Mouse (Mus musculus): ENCODE measurements at regions not wholly inside any gene's neighbourhood (a gene's known extent, or its start where the extent isn't known, plus 50 kb on each side); places are given as distances from the start of the nearest gene placed in this dataset.

- Histone ChIP-seq H3K27ac (peak overlapping the region; percentile 13; the same call in 1 of the 2 replicates), H3K9ac (no peak overlapping the region), H3K9me3 (replicated peaks) (no peaks in the 10 kb centered on the region), H3K4me1 (peaks cover 12% of the 10 kb centered on the region), H3K36me3 (no peaks in the 10 kb centered on the region), H3K4me2 (0 out of 2 replicates have a peak overlapping the region, but pooled peaks have one; percentile 7), H3K27me3 (no peaks in the 10 kb centered on the region), H3K4me3 (replicated peaks) (no peak overlapping the region)
- 13% methylated on average over 7 of the region's 7 CpGs for WGBS
- no peak for ATAC-seq (replicated peaks; ENCODE audit: low FRiP score)
Measured at GRCm38 (mm10) chr9:43492236-43493000, 181.8 kb downstream of the Trim29 start.

- Histone ChIP-seq H3K27me3 (no peaks in the 10 kb centered on the region), H3K36me3 (no peaks in the 10 kb centered on the region), H3K9ac (no peak overlapping the region), H3K9me3 (replicated peaks) (no peaks in the 10 kb centered on the region), H3K4me2 (no peak overlapping the region), H3K4me3 (replicated peaks) (no peak overlapping the region), H3K27ac (no peak overlapping the region), H3K4me1 (no peaks in the 10 kb centered on the region)
- WGBS = 70% methylated on average over 13 of the region's 14 CpGs
- no peak for ATAC-seq (replicated peaks; ENCODE audit: low FRiP score)
Measured at GRCm38 (mm10) chr9:43498596-43498995, 187.9 kb downstream of the Trim29 start.

GRCm38 (mm10) chr9:43504270-43504932 lies 193.8 kb downstream of the Trim29 start:
- no peak overlapping the region for H3K9ac ChIP-seq
- no peak for ATAC-seq (replicated peaks; ENCODE audit: low FRiP score)
- 45% methylated on average over 14 of the region's 14 CpGs for WGBS
- no peaks in the 10 kb centered on the region for H3K9me3 ChIP-seq (replicated peaks)
- H3K4me1 ChIP-seq = peaks cover 10% of the 10 kb centered on the region
- H3K36me3 ChIP-seq = no peaks in the 10 kb centered on the region
- H3K4me3 ChIP-seq (replicated peaks) = no peak overlapping the region
- peak overlapping the region; percentile 14; the same call in 1 of the 2 replicates for H3K4me2 ChIP-seq
- no peaks in the 10 kb centered on the region for H3K27me3 ChIP-seq
- peak overlapping the region; percentile 74 for H3K27ac ChIP-seq

GRCm38 (mm10) chr9:43505856-43506255 lies 195.2 kb downstream of the Trim29 start:
- WGBS = 19% methylated on average over 4 of the region's 4 CpGs
- no peak overlapping the region for H3K4me3 ChIP-seq (replicated peaks)

GRCm38 (mm10) chr9:43506276-43506675 lies 195.6 kb downstream of the Trim29 start:
- H3K4me2 ChIP-seq = no peak overlapping the region
- no peaks in the 10 kb centered on the region for H3K27me3 ChIP-seq
- H3K36me3 ChIP-seq = no peaks in the 10 kb centered on the region
- 32% methylated on average over 6 of the region's 6 CpGs for WGBS
- no peak overlapping the region for H3K27ac ChIP-seq
- H3K4me3 ChIP-seq (replicated peaks) = no peak overlapping the region
- no peaks in the 10 kb centered on the region for H3K9me3 ChIP-seq (replicated peaks)
- H3K9ac ChIP-seq = no peak overlapping the region
- peaks cover 10% of the 10 kb centered on the region for H3K4me1 ChIP-seq
- no peak for ATAC-seq (replicated peaks; ENCODE audit: low FRiP score)

More at GRCm38 (mm10) chr9:43505856-43506255, 195.2 kb downstream of the Trim29 start:
- Histone ChIP-seq H3K27ac (no peak overlapping the region), H3K4me1 (peaks cover 10% of the 10 kb centered on the region), H3K27me3 (no peaks in the 10 kb centered on the region), H3K9ac (no peak overlapping the region), H3K9me3 (replicated peaks) (no peaks in the 10 kb centered on the region), H3K4me2 (no peak overlapping the region), H3K36me3 (no peaks in the 10 kb centered on the region)
- ATAC-seq (replicated peaks; ENCODE audit: low FRiP score) = no peak

- no peak for ATAC-seq (replicated peaks; ENCODE audit: low FRiP score)
- WGBS = 72% methylated on average over 6 of the region's 6 CpGs
- no peak overlapping the region for H3K9ac ChIP-seq
Measured at GRCm38 (mm10) chr9:43512806-43513205, 202.2 kb downstream of the Trim29 start.

GRCm38 (mm10) chr9:43514731-43515458 lies 204.2 kb downstream of the Trim29 start:
- Histone ChIP-seq H3K27me3 (no peaks in the 10 kb centered on the region), H3K4me2 (no peak overlapping the region), H3K36me3 (no peaks in the 10 kb centered on the region), H3K4me3 (replicated peaks) (no peak overlapping the region), H3K4me1 (peaks cover 5% of the 10 kb centered on the region; the same call in 1 of the 2 replicates), H3K27ac (no peak overlapping the region), H3K9me3 (replicated peaks) (no peaks in the 10 kb centered on the region), H3K9ac (no peak overlapping the region)
- 74% methylated on average over 16 of the region's 16 CpGs for WGBS
- ATAC-seq (replicated peaks; ENCODE audit: low FRiP score) = no peak

More at GRCm38 (mm10) chr9:43512806-43513205, 202.2 kb downstream of the Trim29 start:
- no peaks in the 10 kb centered on the region for H3K36me3 ChIP-seq
- H3K27ac ChIP-seq = no peak overlapping the region
- H3K4me2 ChIP-seq = no peak overlapping the region
- no peak overlapping the region for H3K4me3 ChIP-seq (replicated peaks)
- H3K27me3 ChIP-seq = no peaks in the 10 kb centered on the region
- no peaks in the 10 kb centered on the region for H3K9me3 ChIP-seq (replicated peaks)
- H3K4me1 ChIP-seq = peaks cover 5% of the 10 kb centered on the region; the same call in 1 of the 2 replicates

GRCm38 (mm10) chr9:43520931-43521330 lies 210.3 kb downstream of the Trim29 start:
- Histone ChIP-seq H3K36me3 (no peaks in the 10 kb centered on the region), H3K9me3 (replicated peaks) (no peaks in the 10 kb centered on the region)
- 94% methylated on average over 3 of the region's 3 CpGs for WGBS

GRCm38 (mm10) chr9:43524947-43525565 lies 214.4 kb downstream of the Trim29 start:
- H3K4me1 ChIP-seq = no peaks in the 10 kb centered on the region
- 51% methylated on average over 4 of the region's 4 CpGs for whole genome bisulfite sequencing
- ATAC-seq (replicated peaks; ENCODE audit: low FRiP score) = no peak

More at GRCm38 (mm10) chr9:43520931-43521330, 210.3 kb downstream of the Trim29 start:
- H3K27ac ChIP-seq = no peak overlapping the region
- H3K9ac ChIP-seq = no peak overlapping the region
- no peak for ATAC-seq (replicated peaks; ENCODE audit: low FRiP score)
- no peaks in the 10 kb centered on the region for H3K27me3 ChIP-seq
- no peak overlapping the region for H3K4me3 ChIP-seq (replicated peaks)
- no peak overlapping the region for H3K4me2 ChIP-seq
- H3K4me1 ChIP-seq = no peaks in the 10 kb centered on the region

GRCm38 (mm10) chr9:43532187-43532586 lies 211.6 kb upstream of the Nectin1 start:
- H3K4me2 ChIP-seq = no peak overlapping the region
- ATAC-seq (replicated peaks; ENCODE audit: low FRiP score) = no peak

More at GRCm38 (mm10) chr9:43524947-43525565, 214.4 kb downstream of the Trim29 start:
- no peak overlapping the region for H3K4me3 ChIP-seq (replicated peaks)
- 0 out of 2 replicates have a peak, but pooled peaks cover 4% of the 10 kb centered on the region for H3K27me3 ChIP-seq
- H3K9ac ChIP-seq = no peak overlapping the region
- H3K9me3 ChIP-seq (replicated peaks) = no peaks in the 10 kb centered on the region
- H3K36me3 ChIP-seq = no peaks in the 10 kb centered on the region
- H3K27ac ChIP-seq = no peak overlapping the region
- no peak overlapping the region for H3K4me2 ChIP-seq

GRCm38 (mm10) chr9:43535967-43536366 lies 207.8 kb upstream of the Nectin1 start:
- Histone ChIP-seq H3K4me3 (replicated peaks) (no peak overlapping the region), H3K36me3 (no peaks in the 10 kb centered on the region), H3K27ac (no peak overlapping the region), H3K9me3 (replicated peaks) (no peaks in the 10 kb centered on the region), H3K4me2 (no peak overlapping the region), H3K27me3 (peaks cover 12% of the 10 kb centered on the region; the same call in 1 of the 2 replicates), H3K4me1 (no peaks in the 10 kb centered on the region), H3K9ac (no peak overlapping the region)
- no peak for ATAC-seq (replicated peaks; ENCODE audit: low FRiP score)
- WGBS = 82% methylated on average over 7 of the region's 7 CpGs

More at GRCm38 (mm10) chr9:43532187-43532586, 211.6 kb upstream of the Nectin1 start:
- Histone ChIP-seq H3K4me1 (no peaks in the 10 kb centered on the region), H3K27me3 (peaks cover 7% of the 10 kb centered on the region; the same call in 1 of the 2 replicates), H3K9ac (no peak overlapping the region), H3K36me3 (no peaks in the 10 kb centered on the region), H3K4me3 (replicated peaks) (no peak overlapping the region), H3K27ac (no peak overlapping the region), H3K9me3 (replicated peaks) (no peaks in the 10 kb centered on the region)
- 74% methylated on average over 2 of the region's 2 CpGs for WGBS
